Mouse (Mus musculus) intestine, embryonic 15.5 days (tissue): ENCODE measurements at regions not wholly inside any gene's neighbourhood (a gene's known extent, or its start where the extent isn't known, plus 50 kb on each side); places are given as distances from the start of the nearest gene placed in this dataset.

Experiments
- ATAC-seq: fragments of 200-750 bp; cut with Nextera tagmentation; 2 replicates; pipeline ENCODE4 v1.8.0; 2017; ENCODE audit warnings: moderate TSS enrichment, moderate library complexity
- H3K27ac ChIP-seq: fragments of 300-500 bp; sonication (generic); 2 replicates; pipeline ENCODE4 v1.5.1; 2015; ENCODE audit warnings: mild to moderate bottlenecking, inconsistent platforms
- H3K27me3 ChIP-seq: fragments of 300-500 bp; sonication (generic); replicated peaks from 2 replicates; pipeline ENCODE4 v1.6.1; 2015; ENCODE audit warnings: inconsistent platforms
- H3K36me3 ChIP-seq: fragments of 300-500 bp; sonication (generic); 2 replicates; pipeline ENCODE4 v1.6.1; 2015; ENCODE audit warnings: inconsistent platforms
- H3K4me1 ChIP-seq: fragments of 300-500 bp; sonication (generic); replicated peaks from 2 replicates; pipeline ENCODE4 v1.6.1; 2015; ENCODE audit warnings: inconsistent platforms
- H3K4me2 ChIP-seq: fragments of 300-500 bp; sonication (generic); replicated peaks from 2 replicates; pipeline ENCODE4 v1.6.1; 2015; ENCODE audit warnings: mild to moderate bottlenecking, inconsistent platforms
- H3K4me3 ChIP-seq: fragments of 300-500 bp; sonication (generic); replicated peaks from 2 replicates; pipeline ENCODE4 v1.5.1; 2015; ENCODE audit warnings: inconsistent platforms
- H3K9ac ChIP-seq: fragments of 300-500 bp; sonication (generic); 2 replicates; pipeline ENCODE4 v1.6.1; 2015; ENCODE audit warnings: inconsistent platforms
- H3K9me3 ChIP-seq: fragments of 300-500 bp; sonication (generic); 2 replicates; pipeline ENCODE4 v1.6.1; 2016; ENCODE audit warnings: inconsistent platforms
- WGBS: fragments of 180-500 bp; shearing (Covaris S2); methylation state at CpG from one replicate; pipeline ENCODE4 v1.1.7; 2015; 5-methylcytosine and 5-hydroxymethylcytosine counted together

DNA sequence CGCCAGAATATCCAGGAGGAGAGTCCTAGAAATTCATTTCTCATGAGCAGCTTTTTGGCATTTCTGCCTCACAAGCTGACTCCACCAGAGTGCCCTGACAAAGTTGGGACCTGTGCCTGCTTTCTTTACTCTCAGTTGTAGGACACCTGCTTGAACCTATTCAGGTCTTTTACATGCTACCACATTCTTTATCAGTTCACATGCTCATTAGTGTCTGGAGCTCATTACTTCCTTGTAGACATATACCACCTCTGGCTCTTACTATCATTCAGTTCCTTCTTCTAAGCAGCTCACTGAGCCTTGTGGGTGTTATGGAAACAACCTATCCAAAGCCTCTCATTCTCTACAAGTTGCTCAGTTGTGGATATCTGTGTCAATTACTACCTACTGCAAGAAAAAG lies 363.4 kb upstream of the Gm5150 start:
- 36% methylated on average over 1 of the region's 1 CpGs for WGBS
- Histone ChIP-seq H3K27ac (no peak overlapping the region), H3K36me3 (no peaks in the 10 kb centered on the region), H3K4me3 (no peak overlapping the region), H3K4me2 (no peak overlapping the region), H3K9me3 (no peaks in the 10 kb centered on the region), H3K27me3 (no peaks in the 10 kb centered on the region), H3K4me1 (no peaks in the 10 kb centered on the region), H3K9ac (no peak overlapping the region)
- ATAC-seq = peak; percentile 90

DNA sequence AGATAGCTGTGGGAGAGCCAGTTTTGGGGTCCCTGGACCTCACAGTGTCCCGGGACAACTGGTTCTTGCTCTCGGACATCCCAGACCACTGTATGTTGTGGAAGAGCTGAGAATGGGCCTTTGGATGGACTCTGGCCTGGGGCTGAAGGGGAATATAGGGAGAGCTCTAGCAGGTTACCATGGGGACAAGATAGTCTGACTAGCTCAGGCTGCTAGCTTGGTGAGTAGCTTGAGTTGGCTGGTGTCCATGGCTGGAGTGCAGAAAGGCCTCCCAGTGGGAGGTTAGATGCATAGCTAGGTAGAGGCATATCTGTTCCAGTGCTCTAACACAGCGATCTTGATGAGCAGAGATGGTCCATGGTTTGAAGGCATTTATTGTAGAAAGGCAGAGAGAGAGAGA lies 356.9 kb upstream of the Gm5150 start:
- Histone ChIP-seq H3K4me1 (no peaks in the 10 kb centered on the region), H3K27me3 (no peaks in the 10 kb centered on the region), H3K4me3 (no peak overlapping the region), H3K9ac (no peak overlapping the region), H3K36me3 (no peaks in the 10 kb centered on the region), H3K27ac (no peak overlapping the region), H3K9me3 (no peaks in the 10 kb centered on the region), H3K4me2 (no peak overlapping the region)
- ATAC-seq = no peak
- 78% methylated on average over 3 of the region's 3 CpGs for WGBS

DNA sequence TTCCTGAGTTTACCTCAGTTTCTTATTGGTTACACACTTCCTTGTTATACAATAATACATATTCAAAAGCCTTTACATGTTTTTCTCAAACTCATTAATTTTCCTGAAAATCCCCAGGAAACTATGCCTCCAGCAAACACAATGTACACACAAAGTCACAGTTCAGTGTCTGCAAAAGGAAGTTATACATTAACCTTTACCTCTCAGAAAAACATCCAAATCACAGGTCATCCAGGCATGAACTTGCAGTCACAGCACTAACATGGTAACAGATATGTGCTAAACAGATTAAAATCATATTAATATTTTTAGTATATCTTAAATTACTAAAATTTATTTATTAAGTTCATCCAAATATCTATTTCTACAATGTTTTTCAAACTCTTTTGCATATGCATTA lies 352.8 kb upstream of the Gm5150 start:
- Histone ChIP-seq H3K4me3 (no peak overlapping the region), H3K36me3 (no peaks in the 10 kb centered on the region), H3K9ac (no peak overlapping the region), H3K4me1 (no peaks in the 10 kb centered on the region), H3K27me3 (no peaks in the 10 kb centered on the region), H3K9me3 (no peaks in the 10 kb centered on the region), H3K27ac (no peak overlapping the region), H3K4me2 (no peak overlapping the region)
- peak; percentile 63 for ATAC-seq

DNA sequence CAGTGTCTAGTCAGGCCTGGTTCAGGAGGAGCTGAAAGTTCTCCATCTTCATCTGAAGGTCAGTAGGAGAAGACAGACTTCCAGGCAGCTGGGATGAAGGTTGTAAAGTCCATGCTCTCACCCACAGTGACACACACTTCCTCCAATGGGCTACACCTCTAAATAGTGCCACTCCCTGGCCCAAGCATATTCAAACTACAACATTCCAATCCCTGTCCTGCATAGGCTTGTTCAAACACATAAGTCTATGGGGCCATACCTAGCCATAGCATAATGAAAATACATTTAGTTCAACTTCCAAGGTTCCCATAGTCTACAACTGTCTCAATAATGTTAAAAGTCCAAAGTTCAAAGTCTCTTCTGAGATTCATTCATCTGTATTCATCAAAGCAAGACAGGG lies 324.5 kb upstream of the Gm5150 start:
- H3K9ac ChIP-seq = no peak overlapping the region
- peak; percentile 58 for ATAC-seq
- H3K36me3 ChIP-seq = no peaks in the 10 kb centered on the region
- H3K27me3 ChIP-seq = no peaks in the 10 kb centered on the region
- no peaks in the 10 kb centered on the region for H3K4me1 ChIP-seq
- H3K4me3 ChIP-seq = no peak overlapping the region
- H3K9me3 ChIP-seq = no peaks in the 10 kb centered on the region
- H3K27ac ChIP-seq = no peak overlapping the region
- no peak overlapping the region for H3K4me2 ChIP-seq

DNA sequence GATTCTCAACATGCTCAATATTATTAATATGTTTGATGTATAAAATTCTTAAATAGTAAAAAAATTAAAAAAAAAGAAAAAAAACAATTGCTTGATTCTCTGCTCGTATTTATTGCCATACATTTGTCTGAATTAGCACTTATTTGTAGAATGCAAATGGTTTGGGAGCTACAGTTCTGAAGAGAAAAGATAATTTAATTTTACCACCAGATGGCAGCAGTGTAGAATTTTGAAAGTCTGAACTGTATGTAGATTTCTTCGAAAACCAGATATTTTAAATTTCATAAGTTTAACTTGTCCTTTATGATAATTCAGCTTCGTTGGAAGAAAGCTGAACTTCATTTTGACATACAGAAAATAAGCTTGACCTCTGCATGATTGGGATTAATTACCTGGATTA lies 304.6 kb upstream of the Gm5150 start:
- Histone ChIP-seq H3K4me2 (no peak overlapping the region), H3K9me3 (no peaks in the 10 kb centered on the region), H3K27ac (no peak overlapping the region), H3K36me3 (no peaks in the 10 kb centered on the region), H3K4me1 (no peaks in the 10 kb centered on the region), H3K9ac (no peak overlapping the region), H3K27me3 (no peaks in the 10 kb centered on the region), H3K4me3 (no peak overlapping the region)
- ATAC-seq = no peak
- 37% methylated on average over 3 of the region's 3 CpGs for WGBS

DNA sequence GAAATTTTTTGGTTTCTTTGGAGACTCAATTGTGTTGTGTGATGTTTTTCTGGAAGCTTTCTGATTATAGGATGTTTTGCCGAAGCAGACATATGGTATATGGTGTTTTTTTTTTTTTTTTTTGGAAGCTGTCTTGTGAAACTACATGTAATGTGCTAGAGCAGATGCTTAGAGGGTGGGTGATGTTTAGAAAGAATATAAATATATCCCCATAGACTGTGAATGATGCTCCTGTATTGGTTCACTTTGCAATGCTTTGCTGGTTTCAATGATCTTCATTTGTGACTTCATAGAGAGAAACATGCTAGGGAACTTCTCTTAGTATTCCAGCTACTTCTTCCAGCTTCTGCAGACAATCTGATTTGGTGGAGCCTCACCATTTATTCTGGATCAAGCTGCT lies 271.2 kb upstream of the Gm5150 start:
- Histone ChIP-seq H3K27me3 (no peaks in the 10 kb centered on the region), H3K9me3 (no peaks in the 10 kb centered on the region), H3K36me3 (no peaks in the 10 kb centered on the region), H3K4me1 (no peaks in the 10 kb centered on the region), H3K9ac (no peak overlapping the region), H3K27ac (no peak overlapping the region), H3K4me2 (no peak overlapping the region), H3K4me3 (no peak overlapping the region)
- 96% methylated on average over 1 of the region's 1 CpGs for WGBS
- no peak for ATAC-seq
